Mouse (Mus musculus) midbrain, embryonic 11.5 days (tissue): ENCODE results near the gene Kcnq2. TPM values are rescaled to one million over a fixed set of nuclear protein-coding genes. Genes with fewer than 3 reads are reported as not detected.

Experiments used
- ATAC-seq: fragments of 200-750 bp; cut with Nextera tagmentation; 2 replicates; pipeline ENCODE4 v1.8.0; 2017; ENCODE audit warnings: moderate TSS enrichment, moderate library complexity; ENCODE audit not compliant: low FRiP score
- DNase-seq: peaks from one replicate; pipeline ENCODE4 v3.0.0; 2015; ENCODE audit warnings: low spot score; ENCODE audit errors: missing footprints
- H3K27ac ChIP-seq: fragments of 300-500 bp; sonication (generic); 2 replicates; pipeline ENCODE4 v1.5.1; 2014; ENCODE audit warnings: low read depth, low read length
- H3K27me3 ChIP-seq: fragments of 300-500 bp; sonication (generic); 2 replicates; pipeline ENCODE4 v1.6.1; 2014; ENCODE audit warnings: mild to moderate bottlenecking, low read length, moderate library complexity, mixed read lengths; ENCODE audit not compliant: control insufficient read depth, insufficient read depth
- H3K36me3 ChIP-seq: fragments of 300-500 bp; sonication (generic); 2 replicates; pipeline ENCODE4 v1.6.1; 2014; ENCODE audit warnings: mild to moderate bottlenecking, low read length, moderate library complexity, mixed read lengths; ENCODE audit not compliant: control insufficient read depth, insufficient read depth
- H3K4me1 ChIP-seq: fragments of 300-500 bp; sonication (generic); 2 replicates; pipeline ENCODE4 v1.6.1; 2014; ENCODE audit warnings: low read length; ENCODE audit not compliant: control insufficient read depth, insufficient read depth
- H3K4me2 ChIP-seq: fragments of 300-500 bp; sonication (generic); 2 replicates; pipeline ENCODE4 v1.6.1; 2014; ENCODE audit warnings: mild to moderate bottlenecking, moderate library complexity
- H3K4me3 ChIP-seq: fragments of 300-500 bp; sonication (generic); 2 replicates; pipeline ENCODE4 v1.5.1; 2014; ENCODE audit warnings: low read depth, low read length
- H3K9ac ChIP-seq: fragments of 300-500 bp; sonication (generic); 2 replicates; pipeline ENCODE4 v1.6.1; 2014; ENCODE audit warnings: low read length
- H3K9me3 ChIP-seq: fragments of 300-500 bp; sonication (generic); 2 replicates; pipeline ENCODE4 v1.6.1; 2016; ENCODE audit warnings: low read length; ENCODE audit not compliant: control insufficient read depth
- WGBS: fragments of 180-500 bp; shearing (Covaris S2); extraction: QIAGEN DNeasy Blood & Tissue Kit; methylation state at CpG from one replicate; pipeline ENCODE4 v1.1.7; 2014; 5-methylcytosine and 5-hydroxymethylcytosine counted together
- polyA plus RNA-seq: library from polyadenylated mRNA; unstranded; fragments of >200 nt; fragmentation: Nextera tagmentation; extraction: Ambion mirVana; gene quantifications from 2 replicates; pipeline ENCODE4 v1.2.1, GENCODE M21; 2014

Kcnq2 gene
- polyA plus RNA-seq, 1 experiment from 2014 or later = 8.8 TPM

DNA sequence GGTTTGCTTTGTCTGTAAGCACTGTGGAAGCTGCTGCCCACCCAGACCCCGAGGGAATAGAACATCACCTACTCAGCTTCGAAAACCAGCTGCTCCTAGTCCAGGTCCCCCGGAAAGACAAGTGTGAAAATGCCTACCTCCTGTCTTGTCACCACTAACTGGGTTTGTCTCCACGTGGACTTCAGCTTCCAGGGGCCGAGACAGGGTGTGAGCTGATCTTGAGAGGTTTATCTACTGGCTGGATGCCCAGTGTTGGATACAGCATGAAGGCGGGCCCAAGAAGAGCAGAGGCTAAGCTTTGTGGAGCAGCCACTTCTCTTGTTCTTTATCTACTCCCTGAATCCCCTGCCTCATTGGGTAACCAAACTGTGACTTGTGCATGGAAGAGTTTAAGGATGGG lies 101.8 kb downstream of the Kcnq2 start:
- ATAC-seq (no peak), DNase-seq (no peak)
- Histone ChIP-seq H3K9me3 (no peaks in the 10 kb centered on the region), H3K4me2 (no peak overlapping the region), H3K27ac (no peak overlapping the region), H3K9ac (no peak overlapping the region), H3K4me1 (no peaks in the 10 kb centered on the region; the same call in 1 of the 2 replicates), H3K27me3 (peaks cover 5% of the 10 kb centered on the region), H3K4me3 (no peak overlapping the region), H3K36me3 (no peaks in the 10 kb centered on the region; the same call in 1 of the 2 replicates)
- WGBS = 78% methylated on average over 6 of the region's 6 CpGs

DNA sequence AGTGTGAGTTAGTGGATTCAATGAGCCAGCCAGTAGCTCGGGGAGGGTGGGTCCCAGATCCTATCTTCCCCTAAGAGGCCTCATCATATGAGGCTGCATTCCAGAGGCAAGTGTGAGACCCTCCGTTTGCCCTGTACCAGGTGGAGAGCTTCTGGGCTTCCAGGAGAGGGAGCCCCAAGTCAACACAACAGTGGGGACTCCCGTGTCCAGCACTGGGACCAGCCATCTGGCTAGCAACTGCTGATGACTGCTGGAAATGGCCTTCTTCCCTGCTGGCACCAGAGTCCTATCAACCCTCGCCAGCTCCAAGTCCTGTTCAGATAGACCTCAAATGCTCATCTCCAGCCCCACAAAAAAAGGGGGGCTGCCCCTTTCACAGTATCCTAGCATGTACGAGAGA lies 102.7 kb downstream of the Kcnq2 start:
- no peaks in the 10 kb centered on the region; the same call in 1 of the 2 replicates for H3K36me3 ChIP-seq
- ATAC-seq = no peak

GRCm38 (mm10) chr2:181031406-181031934 lies 103.6 kb downstream of the Kcnq2 start:
- Histone ChIP-seq H3K4me3 (no peak overlapping the region), H3K9ac (no peak overlapping the region), H3K27me3 (no peaks in the 10 kb centered on the region; the same call in 1 of the 2 replicates), H3K4me2 (no peak overlapping the region), H3K36me3 (no peaks in the 10 kb centered on the region; the same call in 1 of the 2 replicates), H3K9me3 (no peaks in the 10 kb centered on the region), H3K4me1 (no peaks in the 10 kb centered on the region), H3K27ac (no peak overlapping the region)
- DNase-seq (no peak), ATAC-seq (no peak)
- WGBS = 81% methylated on average over 11 of the region's 11 CpGs

More for the DNA sequence above, 102.7 kb downstream of the Kcnq2 start:
- no peak overlapping the region for H3K9ac ChIP-seq
- 58% methylated on average over 5 of the region's 5 CpGs for whole genome bisulfite sequencing
- H3K9me3 ChIP-seq = no peaks in the 10 kb centered on the region
- no peak overlapping the region for H3K4me3 ChIP-seq
- DNase-seq = no peak
- no peaks in the 10 kb centered on the region; the same call in 1 of the 2 replicates for H3K4me1 ChIP-seq
- no peak overlapping the region for H3K27ac ChIP-seq
- H3K27me3 ChIP-seq = no peaks in the 10 kb centered on the region; the same call in 1 of the 2 replicates
- no peak overlapping the region for H3K4me2 ChIP-seq

Other genes with a start within 250 kb of the Kcnq2 start
- gene Ythdf1, start 214.4 kb downstream of the Kcnq2 start, polyA plus RNA-seq = 68.5 and 72.4 TPM in 2 replicates
- 0.14 and 0.45 TPM in 2 replicates for gene Birc7, start 206.3 kb downstream of the Kcnq2 start, polyA plus RNA-seq
- 63.2 and 63.6 TPM in 2 replicates for gene Nkain4, start 180.6 kb downstream of the Kcnq2 start, polyA plus RNA-seq
- 38.6 and 45.7 TPM in 2 replicates for gene Arfgap1, start 168.1 kb downstream of the Kcnq2 start, polyA plus RNA-seq
- 0.18 and 0.26 TPM in 2 replicates for gene Col20a1, start 148.8 kb downstream of the Kcnq2 start, polyA plus RNA-seq
- 41.2 and 44.2 TPM in 2 replicates for gene Chrna4, start 91.8 kb downstream of the Kcnq2 start, polyA plus RNA-seq
- gene Eef1a2, start 21.7 kb upstream of the Kcnq2 start, polyA plus RNA-seq = 0.87 and 0.94 TPM in 2 replicates
- 414 and 426 TPM in 2 replicates for gene Ppdpf, start 51.9 kb upstream of the Kcnq2 start, polyA plus RNA-seq
- gene Ptk6, start 67.5 kb upstream of the Kcnq2 start, polyA plus RNA-seq = not detected in 2 replicates
- gene Srms, start 77.9 kb upstream of the Kcnq2 start, polyA plus RNA-seq = 0.14 TPM in 1 of 2 replicates, not detected in the other
- gene Fndc11, start 84.7 kb upstream of the Kcnq2 start, polyA plus RNA-seq = 0.15 TPM in 2 replicates
- gene Helz2, start 106.7 kb upstream of the Kcnq2 start, polyA plus RNA-seq = 0.44 and 0.56 TPM in 2 replicates
- gene Gmeb2, start 152.7 kb upstream of the Kcnq2 start, polyA plus RNA-seq = 18.9 and 19.7 TPM in 2 replicates
- 357 and 359 TPM in 2 replicates for gene Stmn3, start 179.2 kb upstream of the Kcnq2 start, polyA plus RNA-seq
- 50.8 and 57.8 TPM in 2 replicates for gene Rtel1, start 184.4 kb upstream of the Kcnq2 start, polyA plus RNA-seq
- 34.5 and 36.8 TPM in 2 replicates for gene Zgpat, start 229.6 kb upstream of the Kcnq2 start, polyA plus RNA-seq
- gene Arfrp1, start 230.1 kb upstream of the Kcnq2 start, polyA plus RNA-seq = 54.2 and 60.9 TPM in 2 replicates
- 19.7 TPM in 2 replicates for gene Lime1, start 244.8 kb upstream of the Kcnq2 start, polyA plus RNA-seq